Mouse (Mus musculus): ENCODE data around the gene Ednrb. TPM values are rescaled to one million over a fixed set of nuclear protein-coding genes. Genes with fewer than 3 reads are reported as not detected.

Ednrb gene
- polyA plus RNA-seq (2012; rRNA removed) = 3.5 and 3.6 TPM in 2 replicates

GRCm38 (mm10) chr14:103844011-103844549 is at the start of gene Ednrb:
Gene Ednrb (minus strand): TSS chr14:103844402.

Other genes starting within 250 kb of the Ednrb start
- 0.60 and 0.65 TPM in 2 replicates for gene Slain1, start 194.2 kb downstream of the Ednrb start, polyA plus RNA-seq (2012; rRNA removed)

Measured in liver, embryonic 18 days (tissue).